Mouse (Mus musculus) limb, embryonic 15.5 days (tissue): ENCODE data around the gene Plcxd2. TPM values are rescaled to one million over a fixed set of nuclear protein-coding genes. Genes with fewer than 3 reads are reported as not detected.

Experiments
- ATAC-seq: fragments of 200-750 bp; cut with Nextera tagmentation; 2 replicates; pipeline ENCODE4 v1.8.0; 2017; ENCODE audit warnings: low read depth, moderate TSS enrichment; ENCODE audit not compliant: insufficient number of reproducible peaks, low FRiP score, low TSS enrichment
- H3K27ac ChIP-seq: fragments of 300-500 bp; sonication (generic); 2 replicates; pipeline ENCODE4 v1.5.1; 2015; ENCODE audit warnings: moderate library complexity, mild to moderate bottlenecking, inconsistent platforms
- H3K27me3 ChIP-seq: fragments of 300-500 bp; sonication (generic); 2 replicates; pipeline ENCODE4 v1.6.1; 2015; ENCODE audit warnings: inconsistent platforms
- H3K36me3 ChIP-seq: fragments of 300-500 bp; sonication (generic); 2 replicates; pipeline ENCODE4 v1.6.1; 2015; ENCODE audit warnings: inconsistent platforms
- H3K4me1 ChIP-seq: fragments of 300-500 bp; sonication (generic); 2 replicates; pipeline ENCODE4 v1.6.1; 2015; ENCODE audit warnings: inconsistent platforms
- H3K4me2 ChIP-seq: fragments of 300-500 bp; sonication (generic); 2 replicates; pipeline ENCODE4 v1.6.1; 2015; ENCODE audit warnings: mild to moderate bottlenecking, inconsistent platforms
- H3K4me3 ChIP-seq: fragments of 300-500 bp; sonication (generic); 2 replicates; pipeline ENCODE4 v1.5.1; 2015; ENCODE audit warnings: mild to moderate bottlenecking, inconsistent platforms
- H3K9ac ChIP-seq: fragments of 300-500 bp; sonication (generic); 2 replicates; pipeline ENCODE4 v1.6.1; 2015; ENCODE audit warnings: inconsistent platforms
- H3K9me3 ChIP-seq: fragments of 300-500 bp; sonication (generic); 2 replicates; pipeline ENCODE4 v1.6.1; 2016; ENCODE audit warnings: inconsistent platforms
- WGBS: fragments of 180-500 bp; shearing (Covaris S2); methylation state at CpG from one replicate; pipeline ENCODE4 v1.1.7; 2015; 5-methylcytosine and 5-hydroxymethylcytosine counted together
- polyA plus RNA-seq: library from polyadenylated mRNA; unstranded; fragments of >200 nt; fragmentation: Nextera tagmentation; extraction: Ambion mirVana; gene quantifications from 2 replicates; pipeline ENCODE4 v1.2.1, GENCODE M21; 2015

Plcxd2 gene
- polyA plus RNA-seq, 1 experiment from 2014 or later = 2.8 TPM

GRCm38 (mm10) chr16:45930308-45930707 lies 79.7 kb downstream of the Plcxd2 start:
- 80% methylated on average over 3 of the region's 3 CpGs for WGBS
- Histone ChIP-seq H3K4me1 (peaks cover 11% of the 10 kb centered on the region; the same call in 1 of the 2 replicates), H3K27me3 (no peaks in the 10 kb centered on the region), H3K9ac (no peak overlapping the region), H3K4me3 (no peak overlapping the region), H3K9me3 (no peaks in the 10 kb centered on the region), H3K27ac (peak overlapping the region; percentile 54; the same call in 1 of the 2 replicates), H3K4me2 (no peak overlapping the region), H3K36me3 (no peaks in the 10 kb centered on the region)
- ATAC-seq = no peak; the same call in 1 of the 2 replicates

- Histone ChIP-seq H3K27ac (no peak overlapping the region), H3K9me3 (no peaks in the 10 kb centered on the region), H3K27me3 (no peaks in the 10 kb centered on the region), H3K4me3 (no peak overlapping the region), H3K36me3 (no peaks in the 10 kb centered on the region), H3K4me1 (peaks cover 21% of the 10 kb centered on the region), H3K4me2 (no peak overlapping the region), H3K9ac (no peak overlapping the region)
- no peak for ATAC-seq
- WGBS = 80% methylated on average over 4 of the region's 4 CpGs
These were observed 81.9 kb downstream of the Plcxd2 start for GRCm38 (mm10) chr16:45928090-45928489.

GRCm38 (mm10) chr16:45927601-45928000 lies 82.4 kb downstream of the Plcxd2 start:
- WGBS = 35% methylated on average over 3 of the region's 3 CpGs
- ATAC-seq = no peak
- Histone ChIP-seq H3K27ac (no peak overlapping the region), H3K9me3 (no peaks in the 10 kb centered on the region), H3K4me1 (peaks cover 24% of the 10 kb centered on the region), H3K27me3 (no peaks in the 10 kb centered on the region), H3K9ac (no peak overlapping the region), H3K4me2 (no peak overlapping the region), H3K36me3 (no peaks in the 10 kb centered on the region), H3K4me3 (no peak overlapping the region)

- no peak overlapping the region for H3K9ac ChIP-seq
- H3K4me1 ChIP-seq = peaks cover 27% of the 10 kb centered on the region
- no peak for ATAC-seq
- H3K36me3 ChIP-seq = no peaks in the 10 kb centered on the region
- H3K9me3 ChIP-seq = no peaks in the 10 kb centered on the region
- no peak overlapping the region for H3K4me3 ChIP-seq
- H3K27me3 ChIP-seq = no peaks in the 10 kb centered on the region
- H3K4me2 ChIP-seq = no peak overlapping the region
- H3K27ac ChIP-seq = no peak overlapping the region
- 88% methylated on average over 5 of the region's 5 CpGs for WGBS
These were observed 83.1 kb downstream of the Plcxd2 start for GRCm38 (mm10) chr16:45926875-45927274.

GRCm38 (mm10) chr16:45923731-45924424 lies 86.1 kb downstream of the Plcxd2 start:
- Histone ChIP-seq H3K4me2 (no peak overlapping the region), H3K27me3 (no peaks in the 10 kb centered on the region), H3K9me3 (no peaks in the 10 kb centered on the region), H3K4me1 (peaks cover 34% of the 10 kb centered on the region), H3K27ac (peak overlapping the region; percentile 81), H3K9ac (no peak overlapping the region), H3K36me3 (no peaks in the 10 kb centered on the region), H3K4me3 (no peak overlapping the region)
- WGBS = 31% methylated on average over 6 of the region's 6 CpGs
- peak; percentile 42; the same call in 1 of the 2 replicates for ATAC-seq

- no peak overlapping the region for H3K4me2 ChIP-seq
- no peaks in the 10 kb centered on the region for H3K9me3 ChIP-seq
- H3K27ac ChIP-seq = peak overlapping the region; percentile 81
- H3K27me3 ChIP-seq = no peaks in the 10 kb centered on the region
- peaks cover 34% of the 10 kb centered on the region for H3K4me1 ChIP-seq
- 40% methylated on average over 8 of the region's 8 CpGs for WGBS
- H3K4me3 ChIP-seq = no peak overlapping the region
- no peak overlapping the region for H3K9ac ChIP-seq
- peak; percentile 77 for ATAC-seq
- no peaks in the 10 kb centered on the region for H3K36me3 ChIP-seq
These were observed 87.3 kb downstream of the Plcxd2 start for GRCm38 (mm10) chr16:45922546-45923229.

GRCm38 (mm10) chr16:45919572-45919971 lies 90.4 kb downstream of the Plcxd2 start:
- H3K9ac ChIP-seq = no peak overlapping the region
- H3K36me3 ChIP-seq = no peaks in the 10 kb centered on the region
- WGBS = 44% methylated on average over 8 of the region's 8 CpGs
- no peak overlapping the region for H3K27ac ChIP-seq
- no peak overlapping the region for H3K4me2 ChIP-seq
- H3K27me3 ChIP-seq = no peaks in the 10 kb centered on the region
- H3K4me3 ChIP-seq = no peak overlapping the region
- no peaks in the 10 kb centered on the region for H3K9me3 ChIP-seq
- ATAC-seq = no peak
- peaks cover 31% of the 10 kb centered on the region for H3K4me1 ChIP-seq

Other genes starting within 250 kb of the Plcxd2 start
- 57.3 and 62.6 TPM in 2 replicates for gene Phldb2, start 56.6 kb downstream of the Plcxd2 start, polyA plus RNA-seq
- 0.43 and 0.55 TPM in 2 replicates for gene Cd96, start 110.0 kb upstream of the Plcxd2 start, polyA plus RNA-seq
- gene Gm4737, start 144.9 kb upstream of the Plcxd2 start, polyA plus RNA-seq = 1.5 and 2.9 TPM in 2 replicates